Mouse (Mus musculus) 3134 (cell line): ENCODE results near the gene Fhl2.

Experiments used
- DNase-seq: peaks from one replicate; pipeline ENCODE4 v3.0.0-alpha.2; 2011; ENCODE audit warnings: low spot score; ENCODE audit not compliant: insufficient read length; ENCODE audit errors: extremely low read depth

The Fhl2 gene

GRCm38 (mm10) chr1:43196661-43197241 lies at the start of gene Fhl2:
TSS of gene Fhl2 (minus strand) at chr1:43196984.
- no peak for DNase-seq

GRCm38 (mm10) chr1:43245014-43245413 lies 48.2 kb upstream of the Fhl2 start:
- no peak for DNase-seq

- DNase-seq = no peak
Measured at GRCm38 (mm10) chr1:43241208-43241607, 44.4 kb upstream of the Fhl2 start.

- no peak for DNase-seq
Measured at GRCm38 (mm10) chr1:43239796-43240313, 43.1 kb upstream of the Fhl2 start.

- no peak for DNase-seq
Measured at GRCm38 (mm10) chr1:43238471-43238870, 41.7 kb upstream of the Fhl2 start.

GRCm38 (mm10) chr1:43237360-43238235 lies 40.8 kb upstream of the Fhl2 start:
- peak; percentile 13 for DNase-seq

GRCm38 (mm10) chr1:43225531-43226151 lies 28.9 kb upstream of the Fhl2 start:
- DNase-seq = peak; percentile 17

GRCm38 (mm10) chr1:43224943-43225342 lies 28.2 kb upstream of the Fhl2 start:
- DNase-seq = peak; percentile 16

- DNase-seq = peak; percentile 37
Measured at GRCm38 (mm10) chr1:43224171-43224570, 27.4 kb upstream of the Fhl2 start.

- DNase-seq = peak; percentile 24
Measured at GRCm38 (mm10) chr1:43223097-43223496, 26.3 kb upstream of the Fhl2 start.

- peak; percentile 19 for DNase-seq
Measured at GRCm38 (mm10) chr1:43218016-43218680, 21.4 kb upstream of the Fhl2 start.

GRCm38 (mm10) chr1:43215601-43216000 lies 18.8 kb upstream of the Fhl2 start:
- no peak for DNase-seq

- DNase-seq = no peak
Measured at GRCm38 (mm10) chr1:43211274-43211673, 14.5 kb upstream of the Fhl2 start.

GRCm38 (mm10) chr1:43210285-43210684 lies 13.5 kb upstream of the Fhl2 start:
- no peak for DNase-seq

GRCm38 (mm10) chr1:43207147-43207546 lies 10.4 kb upstream of the Fhl2 start:
- no peak for DNase-seq

GRCm38 (mm10) chr1:43203282-43203681 lies 6.5 kb upstream of the Fhl2 start:
- no peak for DNase-seq

GRCm38 (mm10) chr1:43202226-43202625 lies 5.4 kb upstream of the Fhl2 start:
- DNase-seq = no peak

GRCm38 (mm10) chr1:43201796-43202195 lies 5.0 kb upstream of the Fhl2 start:
- no peak for DNase-seq

GRCm38 (mm10) chr1:43199867-43200240 lies 3.1 kb upstream of the Fhl2 start:
- no peak for DNase-seq

GRCm38 (mm10) chr1:43199210-43199866 lies 2.6 kb upstream of the Fhl2 start:
- DNase-seq = no peak
